Mouse (Mus musculus): ENCODE results near the gene Mnat1.

The Mnat1 gene

GRCm38 (mm10) chr12:73307750-73308149 lies 184.2 kb downstream of the Mnat1 start:
- no peak for DNase-seq (ENCODE audit: low read depth, low spot score)

- no peak for DNase-seq (ENCODE audit: low read depth, low spot score)
Measured at GRCm38 (mm10) chr12:73308711-73309110, 185.2 kb downstream of the Mnat1 start.

DNA sequence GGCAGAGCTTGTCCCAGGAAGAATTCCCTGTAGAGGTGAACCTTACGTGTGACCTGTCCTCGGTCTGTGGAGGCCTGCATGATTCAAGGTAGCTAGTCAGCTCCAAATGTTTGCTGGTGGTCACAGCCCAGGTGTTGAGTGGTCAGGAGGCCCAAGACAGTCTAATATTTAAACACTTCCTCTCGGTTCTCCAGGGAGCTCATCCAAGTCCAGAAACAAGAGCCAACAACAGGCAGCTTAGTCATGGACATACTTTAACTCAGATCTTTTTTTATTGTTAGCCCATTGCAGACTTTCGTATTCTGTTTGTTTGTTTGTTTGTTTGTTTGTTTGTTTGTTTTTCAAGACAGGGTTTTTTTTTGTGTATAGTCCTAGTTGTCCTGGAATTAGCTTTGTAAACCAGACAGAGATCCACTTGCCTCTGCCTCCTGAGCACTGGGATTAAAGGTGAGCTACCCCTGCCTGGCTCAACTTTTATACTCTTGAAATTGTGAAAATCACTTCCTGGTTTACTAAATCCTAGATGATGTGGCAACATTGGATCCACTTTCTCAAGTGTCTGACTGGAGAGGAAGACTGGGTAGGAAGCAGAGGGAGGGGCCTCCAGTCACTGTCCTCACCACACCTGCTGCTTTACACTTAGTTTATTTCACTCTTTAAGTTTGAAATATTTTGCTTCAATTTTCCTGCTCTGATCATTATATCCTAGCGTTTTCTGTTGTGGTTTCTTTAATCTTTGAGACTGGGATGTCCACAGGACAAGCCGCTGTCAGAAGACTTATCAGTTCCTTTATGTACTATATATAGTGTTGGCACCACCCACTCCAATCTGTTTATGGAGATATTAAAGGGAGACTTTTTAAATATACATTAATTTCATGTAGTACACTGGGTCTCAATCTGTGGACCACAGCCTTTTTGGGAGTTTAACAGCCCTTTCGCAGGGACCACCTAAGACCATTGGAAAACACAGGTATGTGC lies 194.5 kb downstream of the Mnat1 start:
- no peak for DNase-seq (ENCODE audit: low read depth, low spot score)

All from CD4-positive helper T cell, adult 2 months (primary cell).